Mouse (Mus musculus): ENCODE results near the gene Pdrg1.
A peak's percentile ranks its signal among the peaks of the same experiment; 100 is the strongest.

Pdrg1 gene

GRCm38 (mm10) chr2:153014758-153015593 lies at the start of gene Pdrg1:
Gene Pdrg1, minus strand, starts transcription at chr2:153015427.
- peak; percentile 93 for DNase-seq (ENCODE audit: low read depth)

- DNase-seq (ENCODE audit: low read depth): no peak
Measured at GRCm38 (mm10) chr2:153064190-153064970, 49.2 kb upstream of the Pdrg1 start.

- DNase-seq (ENCODE audit: low read depth): no peak
Measured at GRCm38 (mm10) chr2:153063394-153063793, 48.2 kb upstream of the Pdrg1 start.

- no peak for DNase-seq (ENCODE audit: low read depth)
Measured at GRCm38 (mm10) chr2:153060216-153060615, 45.0 kb upstream of the Pdrg1 start.

- no peak for DNase-seq (ENCODE audit: low read depth)
Measured at GRCm38 (mm10) chr2:153058365-153058764, 43.1 kb upstream of the Pdrg1 start.

GRCm38 (mm10) chr2:153055270-153055920 lies 40.2 kb upstream of the Pdrg1 start:
- DNase-seq (ENCODE audit: low read depth): no peak

GRCm38 (mm10) chr2:153053896-153054295 lies 38.7 kb upstream of the Pdrg1 start:
- no peak for DNase-seq (ENCODE audit: low read depth)

- no peak for DNase-seq (ENCODE audit: low read depth)
Measured at GRCm38 (mm10) chr2:153052700-153053351, 37.6 kb upstream of the Pdrg1 start.

- DNase-seq (ENCODE audit: low read depth): no peak
Measured at GRCm38 (mm10) chr2:153051537-153051936, 36.3 kb upstream of the Pdrg1 start.

- DNase-seq (ENCODE audit: low read depth): no peak
Measured at GRCm38 (mm10) chr2:153051095-153051494, 35.9 kb upstream of the Pdrg1 start.

GRCm38 (mm10) chr2:153049997-153050358 lies 34.8 kb upstream of the Pdrg1 start:
- no peak for DNase-seq (ENCODE audit: low read depth)

GRCm38 (mm10) chr2:153049288-153049996 lies 34.2 kb upstream of the Pdrg1 start:
- no peak for DNase-seq (ENCODE audit: low read depth)

GRCm38 (mm10) chr2:153047828-153048465 lies 32.7 kb upstream of the Pdrg1 start:
- peak; percentile 16 for DNase-seq (ENCODE audit: low read depth)

GRCm38 (mm10) chr2:153045884-153046299 lies 30.7 kb upstream of the Pdrg1 start:
- no peak for DNase-seq (ENCODE audit: low read depth)

- no peak for DNase-seq (ENCODE audit: low read depth)
Measured at GRCm38 (mm10) chr2:153043886-153044285, 28.7 kb upstream of the Pdrg1 start.

- DNase-seq (ENCODE audit: low read depth): no peak
Measured at GRCm38 (mm10) chr2:153036690-153037089, 21.5 kb upstream of the Pdrg1 start.

- no peak for DNase-seq (ENCODE audit: low read depth)
Measured at GRCm38 (mm10) chr2:153033545-153034230, 18.5 kb upstream of the Pdrg1 start.

- DNase-seq (ENCODE audit: low read depth): no peak
Measured at GRCm38 (mm10) chr2:153032973-153033372, 17.7 kb upstream of the Pdrg1 start.

GRCm38 (mm10) chr2:153032083-153032842 lies 17.0 kb upstream of the Pdrg1 start:
- peak; percentile 54 for DNase-seq (ENCODE audit: low read depth)

Measured in c-Kit-positive CD71-positive TER-119-negative erythroid progenitor cells, embryonic 14.5 days (primary cell).